Mouse (Mus musculus): ENCODE results near the gene Dvl3.

GRCm38 (mm10) chr16:20474211-20474610 is 42.6 kb upstream of the Dvl3 start:
- TF ChIP-seq CTCF (IDR thresholded peaks at IDR 0.05; ENCODE audit: low read depth) (no peak), EP300 (IDR thresholded peaks at IDR 0.05; ENCODE audit: low read depth) (no peak)
